Mouse (Mus musculus): ENCODE results near the gene Zbtb32.
A peak's percentile ranks its signal among the peaks of the same experiment; 100 is the strongest.

Gene Zbtb32

GRCm38 (mm10) chr7:30598786-30599185, at the start of gene Zbtb32:
TSS of gene Zbtb32 (minus strand) at chr7:30598909.
- DNase-seq (ENCODE audit: low spot score in 2 of 2) = no peak

GRCm38 (mm10) chr7:30639083-30639482, 40.4 kb upstream of the Zbtb32 start:
- no peak for DNase-seq (ENCODE audit: low spot score in 2 of 2)

- no peak for DNase-seq (ENCODE audit: low spot score in 2 of 2)
These were observed 37.7 kb upstream of the Zbtb32 start for GRCm38 (mm10) chr7:30636395-30636794.

GRCm38 (mm10) chr7:30635752-30636151, 37.0 kb upstream of the Zbtb32 start, which contains the start of gene Etv2:
TSS of gene Etv2 (minus strand) at chr7:30635852.
- DNase-seq (ENCODE audit: low spot score in 2 of 2) = no peak

- DNase-seq (ENCODE audit: low spot score in 2 of 2) = peak; percentile 46 to 72
These were observed 35.9 kb upstream of the Zbtb32 start for GRCm38 (mm10) chr7:30634621-30635020.

- DNase-seq (ENCODE audit: low spot score in 2 of 2) = no peak
These were observed 35.2 kb upstream of the Zbtb32 start for GRCm38 (mm10) chr7:30633762-30634412.

- DNase-seq (ENCODE audit: low spot score in 2 of 2) = no peak
These were observed 30.3 kb upstream of the Zbtb32 start for GRCm38 (mm10) chr7:30629013-30629412.

- no peak for DNase-seq (ENCODE audit: low spot score in 2 of 2)
These were observed 27.9 kb upstream of the Zbtb32 start for GRCm38 (mm10) chr7:30626647-30627046.

- peak; percentile 51 to 75 for DNase-seq (ENCODE audit: low spot score in 2 of 2)
These were observed 27.0 kb upstream of the Zbtb32 start, which contains the start of gene Cox6b1 for GRCm38 (mm10) chr7:30625530-30626384. TSS of gene Cox6b1 (minus strand) at chr7:30626151.

- peak in 1 of 2 experiments; percentile 31 for DNase-seq (ENCODE audit: low spot score in 2 of 2)
These were observed 20.5 kb upstream of the Zbtb32 start for GRCm38 (mm10) chr7:30619202-30619601.

- DNase-seq (ENCODE audit: low spot score in 2 of 2) = no peak
These were observed 19.9 kb upstream of the Zbtb32 start for GRCm38 (mm10) chr7:30618658-30619057.

- DNase-seq (ENCODE audit: low spot score in 2 of 2) = no peak
These were observed 16.5 kb upstream of the Zbtb32 start for GRCm38 (mm10) chr7:30615049-30615760.

GRCm38 (mm10) chr7:30614454-30614853, 15.7 kb upstream of the Zbtb32 start:
- DNase-seq (ENCODE audit: low spot score in 2 of 2) = no peak

GRCm38 (mm10) chr7:30613529-30614112, 14.9 kb upstream of the Zbtb32 start:
- DNase-seq (ENCODE audit: low spot score in 2 of 2) = peak in 1 of 2 experiments; percentile 71

GRCm38 (mm10) chr7:30612654-30613402, 14.1 kb upstream of the Zbtb32 start, which contains the start of gene Upk1a:
TSS of gene Upk1a (minus strand) at chr7:30612847.
- DNase-seq (ENCODE audit: low spot score in 2 of 2) = no peak

- DNase-seq (ENCODE audit: low spot score in 2 of 2) = no peak
These were observed 11.3 kb upstream of the Zbtb32 start for GRCm38 (mm10) chr7:30610043-30610442.

- no peak for DNase-seq (ENCODE audit: low spot score in 2 of 2)
These were observed 9.8 kb upstream of the Zbtb32 start for GRCm38 (mm10) chr7:30608476-30608875.

- DNase-seq (ENCODE audit: low spot score in 2 of 2) = peak; percentile 37 to 60
These were observed 9.1 kb upstream of the Zbtb32 start for GRCm38 (mm10) chr7:30607706-30608309.

GRCm38 (mm10) chr7:30604944-30605343, 6.2 kb upstream of the Zbtb32 start:
- DNase-seq (ENCODE audit: low spot score in 2 of 2) = no peak

- DNase-seq (ENCODE audit: low spot score in 2 of 2) = no peak
These were observed 5.7 kb upstream of the Zbtb32 start for GRCm38 (mm10) chr7:30604424-30604823.

Data from cerebellum, postnatal 4 days (tissue).